Mouse (Mus musculus): Measurements from ENCODE around the gene Olfr518.

The Olfr518 gene

GRCm38 (mm10) chr7:108884906-108885305, at the start of gene Olfr518:
Olfr518 (minus strand) TSS chr7:108885006.
- no peak for DNase-seq (ENCODE audit: low spot score in 2 of 2)

GRCm38 (mm10) chr7:108933794-108934731, 49.3 kb upstream of the Olfr518 start, which contains the start of gene Eif3f:
Eif3f (plus strand) TSS chr7:108934417.
- peak; percentile 89 to 94 for DNase-seq (ENCODE audit: low spot score in 2 of 2)

- DNase-seq (ENCODE audit: low spot score in 2 of 2), result peak in 1 of 2 experiments; percentile 54
These were observed 45.1 kb upstream of the Olfr518 start, which contains the start of gene Nlrp10 for GRCm38 (mm10) chr7:108929726-108930393. Nlrp10 (minus strand) TSS chr7:108930178.

GRCm38 (mm10) chr7:108928280-108929188, 43.7 kb upstream of the Olfr518 start:
- peak in 1 of 2 experiments; percentile 33 for DNase-seq (ENCODE audit: low spot score in 2 of 2)

GRCm38 (mm10) chr7:108927043-108927442, 42.2 kb upstream of the Olfr518 start:
- peak in 1 of 2 experiments; percentile 53 for DNase-seq (ENCODE audit: low spot score in 2 of 2)

GRCm38 (mm10) chr7:108903969-108904368, 19.2 kb upstream of the Olfr518 start:
- DNase-seq (ENCODE audit: low spot score in 2 of 2), result no peak

GRCm38 (mm10) chr7:108894320-108894719, 9.5 kb upstream of the Olfr518 start, which contains the start of gene Olfr519:
Olfr519 (minus strand) TSS chr7:108894420.
- no peak for DNase-seq (ENCODE audit: low spot score in 2 of 2)

GRCm38 (mm10) chr7:108872279-108872678, 12.5 kb downstream of the Olfr518 start, which contains the start of gene Olfr517:
Olfr517 (minus strand) TSS chr7:108872379.
- DNase-seq (ENCODE audit: low spot score in 2 of 2), result no peak

GRCm38 (mm10) chr7:108850429-108850828, 34.4 kb downstream of the Olfr518 start, which contains the start of gene Olfr516:
Olfr516 (minus strand) TSS chr7:108850529.
- no peak for DNase-seq (ENCODE audit: low spot score in 2 of 2)
